Mouse (Mus musculus) limb, embryonic 13.5 days (tissue): Measurements from ENCODE around the gene Iyd. TPM values are rescaled to one million over a fixed set of nuclear protein-coding genes. Genes with fewer than 3 reads are reported as not detected.

ENCODE experiments used
- polyA plus RNA-seq: library from polyadenylated mRNA; unstranded; fragments of >200 nt; fragmentation: Nextera tagmentation; extraction: Ambion mirVana; gene quantifications from 2 replicates; pipeline ENCODE4 v1.2.1, GENCODE M21; 2015

Iyd gene
- polyA plus RNA-seq, 1 experiment from 2014 or later, result 0.11 TPM

Other genes starting within 250 kb of the Iyd start
- 6.5 and 6.7 TPM in 2 replicates for gene Ppp1r14c, start 174.2 kb upstream of the Iyd start, polyA plus RNA-seq
- gene Plekhg1, start 200.1 kb downstream of the Iyd start, polyA plus RNA-seq, result 15.9 and 16.9 TPM in 2 replicates